In genomic region chr2:109235741-109236140, GRCm38 (mm10) we compare ENCODE assay signal across 32 mouse cellular contexts.
"Had no signal": no experiment of that assay in that cellular context is flagged by ENCODE, and none has a peak within 500 bp of the region (broad histone marks: within the 10 kb centered on the region; RNA-seq: fewer than 3 reads in every experiment).

No protein-coding gene starts in this region.

- H3K36me3 ChIP-seq: limb, embryonic 10.5 days; limb, embryonic 12.5 days; limb, embryonic 13.5 days; limb, embryonic 15.5 days; liver, embryonic 12.5 days; liver, embryonic 13.5 days; liver, embryonic 15.5 days; lung, embryonic 15.5 days; midbrain, embryonic 10.5 days; midbrain, embryonic 12.5 days; midbrain, embryonic 13.5 days; midbrain, embryonic 15.5 days; neural tube, embryonic 12.5 days had no signal

- DNase-seq: left cerebral cortex, postnatal 4 days; liver; liver, embryonic 13.5 days; liver, postnatal 0 days; lung, adult 18-20 months; lung, adult 2 months; lung, embryonic 14.5 days; lung, postnatal 10 days; lung, postnatal 14 days; lung, postnatal 36 days; lung, postnatal 4 days; midbrain, embryonic 14.5 days had no signal

- H3K9ac ChIP-seq: limb, embryonic 12.5 days; limb, embryonic 13.5 days; limb, embryonic 15.5 days; liver, embryonic 12.5 days; liver, embryonic 13.5 days; liver, embryonic 14.5 days; liver, embryonic 15.5 days; liver, postnatal 0 days; lung, embryonic 14.5 days; lung, embryonic 15.5 days; midbrain, embryonic 12.5 days; midbrain, embryonic 13.5 days; midbrain, embryonic 15.5 days; neural tube, embryonic 12.5 days had no signal

- H3K4me1 ChIP-seq: limb, embryonic 10.5 days; limb, embryonic 12.5 days; limb, embryonic 13.5 days; limb, embryonic 15.5 days; liver, embryonic 12.5 days; liver, embryonic 13.5 days; liver, embryonic 15.5 days; lung, embryonic 15.5 days; megakaryocyte, embryonic 14.5 days; midbrain, embryonic 10.5 days; midbrain, embryonic 12.5 days; midbrain, embryonic 13.5 days; midbrain, embryonic 15.5 days; neural tube, embryonic 12.5 days had no signal

- ATAC-seq: liver, embryonic 12.5 days; liver, postnatal 0 days; lung, postnatal 0 days; midbrain, embryonic 13.5 days; midbrain, embryonic 15.5 days; midbrain, embryonic 16.5 days had no signal

- H3K4me2 ChIP-seq: limb, embryonic 12.5 days; limb, embryonic 13.5 days; limb, embryonic 15.5 days; liver, embryonic 11.5 days; liver, embryonic 12.5 days; liver, embryonic 13.5 days; liver, embryonic 15.5 days; lung, embryonic 14.5 days; lung, embryonic 15.5 days; midbrain, embryonic 11.5 days; midbrain, embryonic 12.5 days; midbrain, embryonic 13.5 days; midbrain, embryonic 15.5 days; neural tube, embryonic 12.5 days had no signal

- H3K4me3 ChIP-seq: limb, embryonic 10.5 days; limb, embryonic 12.5 days; limb, embryonic 13.5 days; limb, embryonic 15.5 days; liver, embryonic 12.5 days; liver, embryonic 13.5 days; liver, embryonic 15.5 days; lung, embryonic 15.5 days; megakaryocyte, embryonic 14.5 days; midbrain, embryonic 10.5 days; midbrain, embryonic 12.5 days; midbrain, embryonic 13.5 days; midbrain, embryonic 15.5 days; myocyte; neural tube, embryonic 12.5 days had no signal

- H3K27me3 ChIP-seq: limb, embryonic 12.5 days; limb, embryonic 13.5 days; limb, embryonic 15.5 days; liver, embryonic 12.5 days; liver, embryonic 13.5 days; liver, embryonic 15.5 days; lung, embryonic 15.5 days; megakaryocyte, embryonic 14.5 days; midbrain, embryonic 12.5 days; midbrain, embryonic 13.5 days; midbrain, embryonic 15.5 days; neural tube, embryonic 12.5 days had no signal

- H3K9me3 ChIP-seq: limb, embryonic 10.5 days; limb, embryonic 12.5 days; limb, embryonic 13.5 days; limb, embryonic 15.5 days; liver, embryonic 12.5 days; liver, embryonic 13.5 days; liver, embryonic 15.5 days; lung, embryonic 15.5 days; megakaryocyte, embryonic 14.5 days; midbrain, embryonic 10.5 days; midbrain, embryonic 12.5 days; midbrain, embryonic 13.5 days; midbrain, embryonic 15.5 days; neural tube, embryonic 12.5 days had no signal

- H3K27ac ChIP-seq: limb, embryonic 10.5 days; limb, embryonic 12.5 days; limb, embryonic 13.5 days; limb, embryonic 15.5 days; liver, embryonic 12.5 days; liver, embryonic 13.5 days; liver, embryonic 14.5 days; liver, embryonic 15.5 days; lung, embryonic 15.5 days; macrophage; midbrain, embryonic 10.5 days; midbrain, embryonic 12.5 days; midbrain, embryonic 13.5 days; midbrain, embryonic 15.5 days; neural tube, embryonic 12.5 days had no signal
